Mouse (Mus musculus) neutrophil, adult 83 days (primary cell): ENCODE results near the gene Serpinb6d. TPM values are rescaled to one million over a fixed set of nuclear protein-coding genes. Genes with fewer than 3 reads are reported as not detected.

Experiments
- total RNA-seq, 2 experiments: library from RNA; stranded (reverse); gene quantifications; one replicate each; pipeline ENCODE4 v1.2.4; 2023

Serpinb6d gene
- total RNA-seq, result not detected

GRCm38 (mm10) chr13:33661105-33661504 is at the start of gene Serpinb6d:
Gene Serpinb6d (plus strand): TSS chr13:33661405.

Other genes starting within 250 kb of the Serpinb6d start
- not detected for gene Serpinb9g, start 176.6 kb upstream of the Serpinb6d start, total RNA-seq
- not detected for gene Serpinb6e, start 182.0 kb downstream of the Serpinb6d start, total RNA-seq
- gene Serpinb6c, start 244.3 kb downstream of the Serpinb6d start, total RNA-seq, result not detected